Mouse (Mus musculus) layer of hippocampus, adult 9-11 months (tissue): ENCODE measurements at regions not wholly inside any gene's neighbourhood (a gene's known extent, or its start where the extent isn't known, plus 50 kb on each side); places are given as distances from the start of the nearest gene placed in this dataset.

ENCODE experiments used
- DNase-seq: peaks from one replicate; pipeline ENCODE4 v3.0.0; 2022

DNA sequence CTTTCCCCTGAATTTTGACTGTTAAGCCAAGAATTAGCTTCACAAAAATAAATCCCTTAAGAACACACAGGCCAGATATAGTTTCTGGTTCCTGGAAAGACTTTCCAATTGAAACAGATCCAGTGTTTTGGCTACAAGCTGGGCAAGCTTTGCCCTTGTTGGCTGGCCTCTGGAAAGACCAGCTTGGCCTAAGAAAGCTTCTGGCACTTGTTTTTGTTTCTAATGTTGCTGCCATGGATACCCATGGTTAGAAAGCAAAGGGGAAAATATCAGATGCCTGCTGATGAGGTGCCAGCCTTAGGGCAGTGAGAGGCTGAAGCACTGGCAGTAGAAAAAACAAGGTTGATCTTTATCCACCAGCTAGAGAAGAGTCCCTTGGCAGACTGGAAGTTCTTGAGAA lies 228.2 kb downstream of the Klhl13 start:
- DNase-seq, result no peak

DNA sequence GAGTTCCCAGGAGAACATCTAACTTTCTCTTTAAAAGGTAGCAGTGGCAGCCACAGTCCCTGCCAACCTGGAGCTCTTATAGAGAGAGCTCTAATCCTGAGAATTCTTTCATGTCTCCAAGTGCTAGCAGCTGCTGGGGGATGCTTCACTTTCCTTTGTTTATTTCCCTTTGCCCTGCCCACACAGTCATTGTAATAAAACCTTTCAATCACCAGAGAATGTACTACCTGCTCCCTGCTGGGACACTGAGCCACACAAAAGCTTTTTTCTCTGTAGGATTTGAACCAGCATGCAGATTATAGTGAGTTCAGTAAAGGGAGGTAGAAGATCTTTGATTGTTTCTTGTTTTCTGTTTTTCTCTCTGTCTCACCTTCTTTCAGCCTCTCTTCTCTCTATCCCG lies 269.0 kb downstream of the Klhl13 start:
- no peak for DNase-seq

DNA sequence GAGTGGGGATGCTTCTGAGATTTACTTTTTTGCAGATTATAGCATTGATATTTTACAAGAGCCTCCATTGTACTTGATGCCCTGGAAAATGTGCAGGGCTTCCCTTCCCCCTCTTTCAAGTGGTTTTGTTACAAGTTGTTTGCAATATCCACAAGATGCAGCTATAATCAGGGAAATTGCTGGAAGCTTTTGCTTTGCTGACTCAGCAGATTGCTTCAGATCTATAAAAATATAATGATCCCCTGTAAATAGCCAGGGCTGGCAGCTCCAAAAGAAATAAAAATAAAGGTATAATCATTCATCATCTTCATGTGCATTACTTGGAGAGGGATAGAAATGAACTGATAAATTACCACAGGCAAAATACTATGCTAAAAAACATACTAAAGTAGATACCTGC lies 272.1 kb downstream of the Klhl13 start:
- DNase-seq, result no peak

DNA sequence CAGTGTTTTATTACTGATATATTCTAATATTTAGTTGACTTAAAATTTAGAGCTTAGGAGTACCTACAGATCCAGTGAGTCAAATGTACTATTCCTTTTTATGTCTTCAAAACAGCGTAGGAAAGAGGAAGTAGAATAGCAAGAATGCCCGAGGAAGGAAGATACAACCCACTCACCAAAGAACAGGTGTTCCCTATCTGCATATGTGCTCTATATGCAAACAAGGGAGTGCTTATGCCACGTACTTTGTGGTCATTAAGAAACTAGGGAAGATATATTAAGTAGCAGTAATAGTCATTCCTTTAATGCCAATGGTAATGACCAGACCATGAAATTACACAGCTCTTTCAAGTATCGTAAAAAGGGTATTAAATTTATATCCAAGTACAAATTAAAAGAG lies 298.4 kb downstream of the Klhl13 start:
- no peak for DNase-seq

DNA sequence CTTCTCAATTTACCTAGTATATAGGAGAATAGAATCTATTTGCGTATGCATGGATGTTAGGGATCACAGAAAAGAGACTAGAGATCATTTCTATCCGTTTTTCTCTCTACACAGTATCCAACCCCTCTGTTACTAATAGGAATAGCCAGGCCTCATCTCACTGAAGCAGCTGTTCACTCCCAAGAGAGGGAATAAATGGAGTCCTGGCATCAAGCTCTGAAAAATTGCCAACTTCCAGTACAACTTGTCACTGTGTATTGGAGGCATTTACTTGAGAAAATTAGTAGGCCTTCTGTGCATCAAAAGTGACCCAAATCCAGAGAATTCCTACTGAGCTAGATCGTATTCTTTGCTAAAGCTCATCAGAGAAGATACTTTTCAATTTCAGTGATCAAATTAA lies 337.3 kb downstream of the Klhl13 start:
- DNase-seq, result peak; percentile 29

DNA sequence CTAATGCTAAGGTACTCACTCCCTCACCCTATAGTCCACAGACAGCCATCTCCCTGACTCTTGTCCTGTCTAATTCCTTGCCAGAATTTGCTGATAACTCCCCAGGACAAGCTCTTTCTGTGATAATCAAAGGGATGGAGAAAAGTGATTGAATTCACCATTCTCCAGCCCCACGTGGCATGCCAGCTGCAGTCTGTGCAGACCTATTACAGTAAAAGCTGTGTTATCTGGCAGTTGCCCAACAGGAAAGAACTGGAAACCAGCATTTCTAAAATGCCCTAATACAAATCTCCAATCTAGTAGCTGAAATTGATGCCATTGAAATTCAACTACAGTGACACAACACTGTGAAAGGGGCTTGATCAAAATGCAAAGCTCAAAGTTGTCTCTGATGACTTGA lies 349.3 kb downstream of the Klhl13 start:
- peak; percentile 6 for DNase-seq

DNA sequence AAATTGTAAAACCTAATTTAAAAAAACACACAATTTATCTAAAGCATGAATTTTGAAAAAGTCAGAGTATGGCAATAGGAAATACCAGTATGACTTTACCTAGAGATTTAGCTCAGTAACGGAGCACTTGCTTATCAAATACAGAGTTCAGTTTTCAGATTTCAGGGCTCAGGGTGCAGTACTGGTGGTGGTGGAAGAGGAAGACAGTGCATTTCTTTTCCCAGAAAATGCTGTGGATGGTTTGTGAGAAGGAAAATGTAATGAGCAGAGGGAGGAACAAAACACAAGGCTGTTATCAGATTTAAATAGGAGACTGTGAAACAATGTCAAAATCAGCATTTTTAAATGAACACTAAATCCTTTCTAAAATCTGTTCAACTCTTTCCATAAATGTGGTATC lies 349.8 kb downstream of the Klhl13 start:
- no peak for DNase-seq
